Mouse (Mus musculus) heart, embryonic 16.5 days (tissue): ENCODE measurements at regions not wholly inside any gene's neighbourhood (a gene's known extent, or its start where the extent isn't known, plus 50 kb on each side); places are given as distances from the start of the nearest gene placed in this dataset.

Experiments
- ATAC-seq: fragments of 200-750 bp; cut with Nextera tagmentation; replicated peaks from 2 replicates; pipeline ENCODE4 v1.8.0; 2017; ENCODE audit warnings: moderate number of reproducible peaks; ENCODE audit not compliant: insufficient read depth, low FRiP score; ENCODE audit errors: extremely low read depth
- H3K27ac ChIP-seq: fragments of 300-500 bp; sonication (generic); 2 replicates; pipeline ENCODE4 v1.5.1; 2014; ENCODE audit warnings: mild to moderate bottlenecking, low read length, control low read depth, moderate library complexity
- H3K27me3 ChIP-seq: fragments of 300-500 bp; sonication (generic); 2 replicates; pipeline ENCODE4 v1.6.1; 2014; ENCODE audit warnings: low read length, mixed read lengths; ENCODE audit not compliant: control insufficient read depth, insufficient read depth
- H3K36me3 ChIP-seq: fragments of 300-500 bp; sonication (generic); 2 replicates; pipeline ENCODE4 v1.6.1; 2014; ENCODE audit not compliant: control insufficient read depth, insufficient read depth
- H3K4me1 ChIP-seq: fragments of 300-500 bp; sonication (generic); 2 replicates; pipeline ENCODE4 v1.6.1; 2014; ENCODE audit warnings: low read length, mixed read lengths; ENCODE audit not compliant: control insufficient read depth, insufficient read depth
- H3K4me2 ChIP-seq: fragments of 300-500 bp; sonication (generic); 2 replicates; pipeline ENCODE4 v1.6.1; 2014; ENCODE audit warnings: low read depth, mild to moderate bottlenecking, control low read depth, low read length
- H3K4me3 ChIP-seq: fragments of 300-500 bp; sonication (generic); 2 replicates; pipeline ENCODE4 v1.5.1; 2014; ENCODE audit warnings: mild to moderate bottlenecking, control low read depth, low read length
- H3K9ac ChIP-seq: fragments of 300-500 bp; sonication (generic); 2 replicates; pipeline ENCODE4 v1.6.1; 2014; ENCODE audit warnings: low read length, control low read depth
- H3K9me3 ChIP-seq: fragments of 300-500 bp; sonication (generic); replicated peaks from 2 replicates; pipeline ENCODE4 v1.6.1; 2016; ENCODE audit warnings: low read length; ENCODE audit not compliant: control insufficient read depth
- WGBS: fragments of 180-500 bp; shearing (Covaris S2); extraction: QIAGEN DNeasy Blood & Tissue Kit; methylation state at CpG from one replicate; pipeline ENCODE4 v1.1.7; 2014; 5-methylcytosine and 5-hydroxymethylcytosine counted together

- Histone ChIP-seq H3K9ac (no peak overlapping the region), H3K4me2 (no peak overlapping the region), H3K9me3 (0 out of 2 replicates have a peak, but pooled peaks cover 2% of the 10 kb centered on the region), H3K4me1 (no peaks in the 10 kb centered on the region), H3K27ac (no peak overlapping the region), H3K27me3 (no peaks in the 10 kb centered on the region), H3K36me3 (peaks cover 6% of the 10 kb centered on the region; the same call in 1 of the 2 replicates), H3K4me3 (no peak overlapping the region)
- WGBS: 94% methylated on average over 24 of the region's 24 CpGs
- no peak for ATAC-seq
Measured at GRCm38 (mm10) chr14:105599550-105600453, 296.8 kb downstream of the Spry2 start.

- Histone ChIP-seq H3K36me3 (no peaks in the 10 kb centered on the region), H3K9me3 (no peaks in the 10 kb centered on the region), H3K4me3 (peak overlapping the region; percentile 50), H3K27ac (peak overlapping the region; percentile 59), H3K27me3 (no peaks in the 10 kb centered on the region), H3K4me2 (peak overlapping the region; percentile 61), H3K9ac (peak overlapping the region; percentile 67), H3K4me1 (peaks cover 10% of the 10 kb centered on the region; the same call in 1 of the 2 replicates)
- WGBS: 63% methylated on average over 7 of the region's 7 CpGs
- ATAC-seq: no peak
Measured at GRCm38 (mm10) chr14:105589751-105590150, 306.9 kb downstream of the Spry2 start.

DNA sequence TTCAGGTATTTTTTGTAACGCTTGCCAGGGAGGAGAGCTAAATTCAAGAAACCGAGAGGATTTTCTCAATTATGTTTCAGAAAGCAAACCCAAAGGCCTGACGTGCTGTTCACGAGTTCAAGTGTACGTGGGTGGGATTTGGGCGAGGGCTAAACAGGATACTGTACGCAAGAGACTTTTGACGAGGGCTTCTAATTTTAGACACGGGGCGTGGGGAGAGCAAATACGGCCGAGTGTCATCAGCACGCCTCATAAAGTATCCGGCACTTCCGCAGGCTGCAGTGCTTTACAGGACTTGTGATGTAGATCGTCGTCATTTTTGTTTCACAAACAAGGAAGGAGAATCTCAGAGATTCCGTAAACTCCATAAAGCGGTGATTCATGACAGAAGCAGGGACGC lies 307.4 kb downstream of the Spry2 start:
- Histone ChIP-seq H3K36me3 (no peaks in the 10 kb centered on the region), H3K27me3 (no peaks in the 10 kb centered on the region), H3K4me3 (peak overlapping the region; percentile 50), H3K9me3 (no peaks in the 10 kb centered on the region), H3K9ac (peak overlapping the region; percentile 67), H3K4me1 (peaks cover 10% of the 10 kb centered on the region; the same call in 1 of the 2 replicates), H3K4me2 (peak overlapping the region; percentile 61), H3K27ac (peak overlapping the region; percentile 63)
- ATAC-seq: 0 out of 2 replicates have a peak, but pooled peaks have one; percentile 31
- WGBS: 49% methylated on average over 20 of the region's 20 CpGs

GRCm38 (mm10) chr14:105588391-105589163 lies 308.0 kb downstream of the Spry2 start:
- no peaks in the 10 kb centered on the region for H3K27me3 ChIP-seq
- H3K4me2 ChIP-seq: no peak overlapping the region
- no peaks in the 10 kb centered on the region for H3K36me3 ChIP-seq
- H3K4me1 ChIP-seq: peaks cover 10% of the 10 kb centered on the region; the same call in 1 of the 2 replicates
- peak overlapping the region; percentile 63 for H3K27ac ChIP-seq
- H3K9ac ChIP-seq: no peak overlapping the region
- peak; percentile 46; the same call in 1 of the 2 replicates for ATAC-seq
- no peak overlapping the region for H3K4me3 ChIP-seq
- WGBS: 70% methylated on average over 15 of the region's 15 CpGs
- no peaks in the 10 kb centered on the region for H3K9me3 ChIP-seq

DNA sequence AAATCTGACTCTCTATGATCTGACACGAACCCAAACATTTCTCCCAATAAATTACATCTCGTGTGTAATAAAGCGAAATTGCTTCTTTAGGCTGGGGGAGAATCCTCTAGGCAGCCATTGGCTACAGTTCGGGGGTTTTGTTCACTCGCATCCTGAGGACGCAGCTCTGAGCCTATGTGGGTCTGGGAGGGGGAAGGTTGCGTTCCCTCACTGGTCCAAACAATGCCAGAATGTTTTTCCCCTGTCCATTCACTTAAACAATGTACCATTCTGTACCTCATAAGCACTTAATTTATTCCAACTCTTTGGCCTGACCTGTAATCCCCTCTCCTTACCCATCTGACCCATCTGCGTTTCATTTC lies 308.6 kb downstream of the Spry2 start:
- 90% methylated on average over 8 of the region's 8 CpGs for WGBS
- Histone ChIP-seq H3K9ac (no peak overlapping the region), H3K9me3 (no peaks in the 10 kb centered on the region), H3K36me3 (no peaks in the 10 kb centered on the region), H3K4me2 (no peak overlapping the region), H3K27me3 (no peaks in the 10 kb centered on the region), H3K4me3 (no peak overlapping the region), H3K27ac (peak overlapping the region; percentile 63), H3K4me1 (peaks cover 10% of the 10 kb centered on the region; the same call in 1 of the 2 replicates)
- no peak for ATAC-seq

DNA sequence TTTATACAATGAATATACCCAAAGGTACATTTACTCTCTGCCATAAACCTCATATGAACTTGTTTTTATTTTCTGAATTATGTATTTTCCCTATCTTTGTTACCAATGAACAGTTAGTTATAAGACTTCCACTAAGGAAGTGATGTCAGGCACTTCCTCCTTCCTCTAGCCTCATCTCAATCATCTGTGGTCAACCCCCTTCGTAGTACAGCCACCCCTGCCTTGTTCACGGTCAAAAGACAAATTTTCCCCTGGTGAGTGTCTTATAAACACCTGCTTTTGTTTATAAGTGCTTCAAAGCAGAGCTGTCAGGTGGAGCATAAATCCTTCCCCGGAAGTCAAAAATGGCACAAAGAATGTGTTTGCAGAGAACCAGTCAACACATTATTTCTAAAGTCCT lies 312.0 kb downstream of the Spry2 start:
- Histone ChIP-seq H3K27me3 (no peaks in the 10 kb centered on the region), H3K4me1 (0 out of 2 replicates have a peak, but pooled peaks cover 3% of the 10 kb centered on the region), H3K9me3 (no peaks in the 10 kb centered on the region), H3K9ac (no peak overlapping the region), H3K36me3 (no peaks in the 10 kb centered on the region), H3K4me3 (no peak overlapping the region), H3K27ac (no peak overlapping the region), H3K4me2 (no peak overlapping the region)
- WGBS: 51% methylated on average over 3 of the region's 3 CpGs
- ATAC-seq: no peak

DNA sequence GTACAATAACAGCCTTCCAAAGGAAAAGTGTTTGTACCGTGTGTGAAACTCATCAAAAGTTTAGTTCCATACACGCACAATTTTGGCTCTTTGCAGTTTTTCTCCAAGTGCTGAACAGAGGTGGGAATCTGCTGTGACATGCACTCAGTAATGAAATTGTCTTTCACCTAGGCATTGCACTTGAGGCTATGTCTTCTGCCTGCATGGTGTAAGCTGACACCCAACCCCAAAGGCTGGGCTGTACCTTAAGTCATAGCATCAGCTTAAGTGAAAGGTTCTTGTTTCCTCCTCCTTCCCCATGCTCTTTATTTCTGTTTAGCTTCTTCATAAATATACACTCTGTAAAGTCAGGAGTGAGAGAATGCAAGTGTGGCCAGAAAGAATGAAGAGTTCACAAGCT lies 313.1 kb downstream of the Spry2 start:
- H3K4me1 ChIP-seq: no peaks in the 10 kb centered on the region
- H3K27me3 ChIP-seq: no peaks in the 10 kb centered on the region
- ATAC-seq: no peak
- no peak overlapping the region for H3K27ac ChIP-seq
- no peak overlapping the region for H3K9ac ChIP-seq
- no peak overlapping the region for H3K4me2 ChIP-seq
- H3K4me3 ChIP-seq: no peak overlapping the region
- H3K36me3 ChIP-seq: no peaks in the 10 kb centered on the region
- WGBS: 77% methylated on average over 2 of the region's 2 CpGs
- H3K9me3 ChIP-seq: no peaks in the 10 kb centered on the region

DNA sequence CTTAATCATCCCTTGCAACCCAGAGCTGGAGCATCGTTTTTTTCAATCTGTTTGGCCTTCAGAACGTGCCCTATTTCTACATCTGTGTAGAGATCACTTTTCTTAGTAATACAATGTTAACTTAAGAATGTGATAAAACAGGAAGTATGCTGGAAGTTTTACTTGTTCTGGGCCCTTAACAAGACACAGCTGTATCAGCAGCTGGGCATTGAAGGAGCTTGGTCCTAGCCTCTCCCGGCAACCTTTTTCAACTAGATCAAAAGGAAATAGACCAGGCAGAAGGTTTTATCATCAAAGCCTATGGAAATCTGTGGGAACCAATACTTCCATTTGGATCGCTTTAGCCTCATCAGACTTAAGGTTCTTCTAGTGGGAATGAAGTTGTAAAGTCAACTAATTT lies 317.9 kb downstream of the Ndfip2 start:
- H3K27ac ChIP-seq: no peak overlapping the region
- no peaks in the 10 kb centered on the region for H3K9me3 ChIP-seq
- H3K4me3 ChIP-seq: no peak overlapping the region
- no peaks in the 10 kb centered on the region for H3K27me3 ChIP-seq
- no peaks in the 10 kb centered on the region for H3K36me3 ChIP-seq
- no peak overlapping the region for H3K4me2 ChIP-seq
- 53% methylated on average over 4 of the region's 4 CpGs for WGBS
- no peak overlapping the region for H3K9ac ChIP-seq
- H3K4me1 ChIP-seq: peaks cover 10% of the 10 kb centered on the region
- no peak for ATAC-seq
